Mouse (Mus musculus): ENCODE results near the gene Hba-a2.

Hba-a2 gene

DNA sequence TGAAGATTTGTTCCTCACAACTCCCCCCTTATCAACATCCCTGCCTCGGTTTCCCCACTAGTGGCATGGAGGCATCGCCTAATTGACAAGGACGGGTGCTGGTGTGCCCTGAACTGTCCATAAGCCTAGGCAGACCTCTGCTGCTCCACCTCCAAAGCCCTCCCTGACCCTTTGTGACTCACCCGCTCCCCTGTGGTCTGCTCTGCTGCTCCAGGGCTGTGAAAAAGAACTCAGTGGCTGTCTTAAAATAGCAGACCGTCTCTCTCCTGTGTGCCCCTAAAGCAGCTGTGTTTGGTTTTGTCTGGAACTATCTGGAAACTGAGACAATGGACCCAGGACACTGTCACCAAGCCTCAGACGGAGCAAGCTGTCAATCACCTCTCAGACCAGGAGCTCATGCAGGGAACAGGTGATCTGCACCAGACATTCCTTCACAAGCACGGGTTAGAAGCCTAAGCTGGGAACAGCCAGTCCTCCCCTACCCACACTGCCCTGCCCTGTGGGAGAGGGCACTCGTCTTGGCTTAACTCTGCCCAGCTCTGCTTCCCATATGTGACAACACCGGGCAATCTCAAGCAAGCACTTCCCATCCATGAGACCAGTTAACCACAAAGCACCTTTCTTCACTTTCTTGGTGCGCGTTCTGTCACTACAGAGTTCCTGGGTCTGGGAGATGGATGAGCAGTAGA is 24.4 kb downstream of the Hba-a2 start:
- DNase-seq (ENCODE audit: low spot score in 2 of 2) = no peak

DNA sequence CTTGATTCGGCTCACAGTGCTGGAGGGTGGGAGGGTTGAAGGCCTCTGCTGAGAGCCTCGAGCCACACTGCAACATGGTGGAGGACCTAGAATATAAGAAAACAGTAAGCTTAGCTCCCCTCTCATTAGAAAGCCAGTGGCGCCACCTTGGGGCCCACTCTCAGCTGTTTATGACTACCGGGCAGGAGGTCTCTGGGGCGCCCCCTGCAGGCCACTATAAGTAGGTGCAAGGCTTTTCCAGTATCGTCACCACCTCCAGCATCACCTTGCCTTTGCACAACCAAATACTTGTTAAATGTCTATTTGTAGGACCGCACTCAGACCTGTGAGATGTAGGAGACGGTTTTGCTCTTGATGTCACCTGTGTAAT is 24.9 kb downstream of the Hba-a2 start:
- peak; percentile 34 to 67 for DNase-seq (ENCODE audit: low spot score in 2 of 2)

DNA sequence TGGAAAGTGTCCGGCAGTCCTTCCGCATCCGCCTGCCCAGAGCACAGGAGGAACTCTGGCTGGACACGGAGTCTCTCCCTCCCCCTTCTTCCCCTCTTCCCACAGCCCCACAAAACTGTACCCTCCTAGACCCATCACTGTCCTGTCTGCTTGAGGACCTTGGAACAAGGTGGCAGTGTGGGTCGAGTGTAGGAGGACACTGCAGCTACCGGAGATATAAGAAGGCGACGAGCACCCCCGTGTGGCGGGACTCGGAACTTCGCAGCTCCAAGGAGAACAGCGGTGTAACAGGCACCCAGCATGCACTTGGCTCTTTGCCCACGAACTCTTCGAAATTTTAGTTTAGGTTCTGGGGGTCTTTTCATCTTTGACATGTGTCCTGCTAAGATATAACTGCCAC is 28.3 kb downstream of the Hba-a2 start:
- peak; percentile 59 to 85 for DNase-seq (ENCODE audit: low spot score in 2 of 2)

DNA sequence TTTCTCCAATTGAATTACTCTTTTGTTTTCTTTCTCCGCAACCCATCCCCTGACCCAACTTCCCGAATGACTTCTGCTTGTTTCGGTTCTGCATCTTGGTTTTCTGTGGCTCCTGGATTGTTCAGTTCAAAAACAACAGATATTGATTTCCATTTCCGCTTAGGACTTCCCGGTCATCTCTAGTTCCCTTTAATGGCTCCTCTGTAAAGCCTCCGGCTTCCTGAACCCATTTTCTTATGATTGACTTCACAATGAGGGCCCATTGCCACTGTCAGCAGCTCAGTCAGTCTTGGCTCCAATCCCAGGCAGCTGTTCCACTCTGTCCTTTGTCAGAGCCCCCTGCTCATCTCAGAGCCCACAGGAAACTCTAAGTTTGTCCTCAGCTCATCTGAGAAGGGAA is 34.8 kb downstream of the Hba-a2 start:
- DNase-seq (ENCODE audit: low spot score in 2 of 2) = no peak

DNA sequence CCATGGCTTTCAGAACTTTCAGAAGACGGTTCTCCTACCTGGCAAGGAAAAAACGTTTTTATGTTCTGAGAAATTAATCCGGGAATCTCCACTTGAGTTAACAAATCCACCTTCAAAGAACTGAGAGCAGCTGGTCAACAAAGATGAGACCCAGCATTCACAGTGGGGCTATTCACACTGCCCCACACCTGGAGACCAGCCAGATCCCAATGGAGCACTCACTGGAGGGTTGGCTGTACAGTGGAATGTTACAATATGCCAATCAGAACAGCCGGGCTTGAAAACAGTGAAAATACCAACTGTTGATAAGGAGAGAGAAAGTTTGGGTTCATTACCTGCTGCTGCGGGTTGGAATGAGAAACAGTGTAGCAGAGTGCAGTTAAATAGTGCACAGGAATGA is 35.6 kb downstream of the Hba-a2 start:
- DNase-seq (ENCODE audit: low spot score in 2 of 2) = no peak

DNA sequence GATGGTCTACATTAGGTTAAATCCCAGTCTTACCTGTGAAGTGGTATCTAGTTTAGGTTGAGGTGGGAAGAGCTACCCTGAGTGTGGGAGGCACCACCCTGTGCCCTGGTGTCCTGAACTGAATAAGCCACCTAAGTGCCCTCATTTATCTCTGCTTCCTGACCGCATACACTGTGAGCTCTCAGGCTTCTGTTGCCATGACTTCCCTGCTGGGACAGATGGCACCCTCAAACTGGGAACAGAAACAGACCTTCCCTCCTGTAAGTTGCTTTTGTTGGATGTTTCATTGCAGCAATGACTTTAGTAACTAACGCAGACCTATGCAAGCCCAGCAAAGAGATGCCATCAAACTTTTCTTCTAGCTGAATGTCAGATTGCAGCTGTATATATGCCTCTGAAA is 36.9 kb downstream of the Hba-a2 start:
- DNase-seq (ENCODE audit: low spot score in 2 of 2) = no peak

DNA sequence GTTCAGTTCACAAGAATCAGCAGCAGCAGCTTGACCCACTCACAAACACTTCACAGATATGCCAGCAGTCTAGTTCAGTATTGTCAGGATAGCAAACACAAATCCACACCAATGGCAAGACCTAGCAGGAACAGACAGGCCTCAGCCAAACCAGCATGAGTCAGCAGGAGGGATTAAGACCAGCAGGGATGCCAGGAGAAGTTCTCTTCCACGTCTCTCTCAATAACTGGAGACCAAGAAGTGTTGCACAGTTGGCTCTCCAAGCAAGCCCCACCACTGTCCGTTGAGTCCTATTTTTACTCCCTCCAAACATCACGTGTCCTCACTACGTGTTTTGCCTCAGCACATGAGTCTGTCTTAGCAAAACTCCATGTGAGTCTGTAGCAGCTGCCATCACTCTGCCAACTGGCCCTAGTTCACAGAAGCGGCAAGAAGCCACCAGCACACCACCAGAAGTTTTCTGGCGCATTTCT is 40.2 kb downstream of the Hba-a2 start:
- DNase-seq (ENCODE audit: low spot score in 2 of 2) = no peak

DNA sequence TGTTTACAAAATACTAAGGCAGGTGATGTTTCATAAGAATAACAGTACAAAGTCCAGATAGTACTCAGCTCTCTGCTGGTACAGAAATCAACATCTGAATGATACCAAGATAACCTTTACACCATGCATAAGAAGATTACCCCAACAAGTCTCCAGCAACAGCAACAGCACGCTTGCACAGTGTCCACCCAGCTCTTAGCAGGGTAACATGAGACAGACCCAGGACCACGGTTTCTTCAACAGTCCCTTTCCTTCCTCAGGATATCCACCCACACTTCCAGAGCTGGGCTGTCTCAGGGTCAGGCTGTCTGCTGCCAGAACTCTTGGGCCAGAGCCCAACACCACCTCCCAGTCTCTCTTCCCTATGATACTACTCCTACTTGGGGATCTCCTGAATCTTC is 42.8 kb downstream of the Hba-a2 start:
- DNase-seq (ENCODE audit: low spot score in 2 of 2) = no peak

DNA sequence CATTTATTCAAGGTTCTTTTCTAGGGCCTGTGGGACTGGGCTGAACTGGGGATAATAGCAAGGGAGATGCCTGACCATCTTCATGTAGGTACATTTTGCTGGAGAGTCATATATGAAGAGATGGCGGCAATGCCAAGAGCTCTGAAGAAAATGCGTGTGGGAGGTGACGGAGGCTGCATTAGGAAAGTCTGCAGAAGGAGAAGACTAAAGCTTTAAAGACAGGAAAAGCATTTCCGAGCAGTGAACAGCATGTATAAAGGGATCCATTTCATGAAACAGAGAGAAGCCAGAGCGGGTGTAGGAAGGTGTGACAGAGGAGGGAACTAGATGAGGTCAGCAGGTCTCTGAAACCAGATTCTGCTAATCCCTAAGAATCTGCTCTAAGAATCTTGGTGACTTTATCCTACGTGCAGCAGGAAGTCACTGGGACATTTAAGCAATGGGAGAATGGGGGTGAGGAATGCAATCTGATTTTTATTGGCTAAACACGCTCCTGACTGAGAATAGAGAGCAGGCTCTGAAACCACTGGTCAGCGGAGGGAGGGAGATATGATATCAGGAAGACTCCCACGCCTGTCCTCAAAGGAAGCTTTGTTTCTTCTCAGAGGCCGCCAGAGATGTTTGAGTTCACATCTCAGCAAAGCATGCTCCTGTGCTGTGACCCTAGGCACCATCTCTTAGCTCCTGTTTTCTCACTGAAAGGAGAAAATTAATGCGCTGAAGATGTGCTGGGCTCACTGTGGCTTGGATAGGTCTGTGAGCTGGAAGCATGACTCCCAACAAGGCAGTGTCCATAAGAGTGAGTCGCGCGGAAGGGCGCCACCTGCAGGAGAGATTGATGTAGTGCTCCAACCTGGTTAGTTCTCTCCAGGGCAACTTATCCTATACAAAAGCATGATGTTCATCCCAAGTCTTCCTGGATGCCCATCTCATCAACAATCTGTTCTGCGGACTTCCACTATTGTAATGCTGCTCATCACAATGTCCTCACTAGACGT is 44.5 kb downstream of the Hba-a2 start:
- peak in 1 of 2 experiments; percentile 46 for DNase-seq (ENCODE audit: low spot score in 2 of 2)

DNA sequence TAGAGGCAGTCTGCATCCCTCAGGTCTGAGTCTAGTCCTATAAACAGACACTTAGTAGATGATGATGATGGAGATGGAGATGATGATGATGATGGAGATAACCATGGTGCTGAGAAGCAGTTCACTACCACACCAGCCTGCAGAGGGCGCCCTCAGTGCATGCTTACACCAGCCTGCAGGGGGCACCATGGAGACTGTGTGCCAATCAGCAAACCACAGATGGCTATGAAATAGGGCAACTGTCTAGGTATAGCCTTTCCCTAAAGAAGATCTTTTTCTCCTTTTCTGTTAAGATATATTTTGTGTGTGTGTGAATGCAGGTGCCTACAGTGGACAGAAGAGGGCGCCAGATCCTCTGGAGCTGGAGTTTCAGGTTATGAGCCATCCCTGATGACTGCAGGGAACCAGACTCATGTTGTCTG is 46.5 kb downstream of the Hba-a2 start:
- peak in 1 of 2 experiments; percentile 61 for DNase-seq (ENCODE audit: low spot score in 2 of 2)

DNA sequence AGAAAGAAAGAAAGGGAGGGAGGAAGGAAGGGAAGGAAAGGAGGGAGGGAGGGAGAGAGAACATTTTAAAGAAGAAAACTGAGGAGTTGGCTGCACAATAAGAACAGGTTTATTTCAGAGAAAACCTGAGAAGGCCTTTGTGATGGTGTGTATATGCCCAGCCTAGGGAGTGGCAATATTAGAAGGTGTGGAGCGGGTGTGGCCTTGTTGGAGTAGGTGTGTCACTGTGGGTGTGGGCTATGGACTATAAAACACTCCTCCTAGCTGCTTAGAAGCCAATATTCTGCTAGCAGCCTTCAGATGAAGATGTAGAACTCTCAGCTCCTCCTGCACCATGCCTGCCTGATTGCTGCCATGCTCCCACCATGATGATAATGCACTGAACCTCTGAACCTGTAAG is 47.1 kb downstream of the Hba-a2 start:
- no peak for DNase-seq (ENCODE audit: low spot score in 2 of 2)

DNA sequence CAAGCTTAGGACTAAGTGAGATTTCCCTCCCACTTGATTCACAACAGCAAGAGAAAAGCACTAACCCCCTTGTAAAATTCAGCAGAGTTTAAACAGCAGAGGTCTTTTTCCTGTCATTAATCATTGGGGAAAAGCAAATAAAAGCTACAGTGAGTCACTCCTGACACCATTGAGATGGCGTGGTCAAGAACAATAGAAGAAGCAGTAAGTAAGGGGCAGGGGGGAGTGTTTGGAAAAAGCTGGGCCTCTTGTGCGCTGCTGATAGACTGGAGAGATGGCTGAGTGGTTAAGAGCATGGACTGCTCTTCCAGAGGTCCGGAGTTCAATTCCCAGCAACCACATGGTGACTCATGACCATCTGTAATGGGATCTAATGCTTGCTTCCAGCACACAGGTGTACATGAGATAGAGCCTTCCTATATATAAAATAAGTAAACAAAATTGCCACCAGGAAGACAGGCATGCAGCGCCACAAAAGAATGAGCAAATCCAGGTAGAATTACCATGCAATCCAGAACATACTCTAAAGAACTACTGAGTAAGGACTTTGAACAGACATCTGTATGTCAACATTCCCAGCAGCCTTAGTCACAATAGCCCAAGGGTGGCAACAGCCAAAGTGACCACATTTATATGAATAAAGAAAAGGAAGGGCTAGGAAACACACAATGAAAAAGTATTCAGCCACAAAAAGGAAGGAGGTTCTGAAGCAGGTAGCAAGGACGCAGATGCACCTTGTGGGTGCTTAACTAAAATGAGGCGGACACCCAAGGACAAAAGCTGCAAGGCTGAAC is 49.4 kb downstream of the Hba-a2 start:
- DNase-seq (ENCODE audit: low spot score in 2 of 2) = no peak
